Mouse (Mus musculus): Measurements from ENCODE around the gene Acad11. TPM values are rescaled to one million over a fixed set of nuclear protein-coding genes. Genes with fewer than 3 reads are reported as not detected.

Gene Acad11
- 14.7 TPM for polyA plus RNA-seq (2017; shearing (Covaris generic))

DNA sequence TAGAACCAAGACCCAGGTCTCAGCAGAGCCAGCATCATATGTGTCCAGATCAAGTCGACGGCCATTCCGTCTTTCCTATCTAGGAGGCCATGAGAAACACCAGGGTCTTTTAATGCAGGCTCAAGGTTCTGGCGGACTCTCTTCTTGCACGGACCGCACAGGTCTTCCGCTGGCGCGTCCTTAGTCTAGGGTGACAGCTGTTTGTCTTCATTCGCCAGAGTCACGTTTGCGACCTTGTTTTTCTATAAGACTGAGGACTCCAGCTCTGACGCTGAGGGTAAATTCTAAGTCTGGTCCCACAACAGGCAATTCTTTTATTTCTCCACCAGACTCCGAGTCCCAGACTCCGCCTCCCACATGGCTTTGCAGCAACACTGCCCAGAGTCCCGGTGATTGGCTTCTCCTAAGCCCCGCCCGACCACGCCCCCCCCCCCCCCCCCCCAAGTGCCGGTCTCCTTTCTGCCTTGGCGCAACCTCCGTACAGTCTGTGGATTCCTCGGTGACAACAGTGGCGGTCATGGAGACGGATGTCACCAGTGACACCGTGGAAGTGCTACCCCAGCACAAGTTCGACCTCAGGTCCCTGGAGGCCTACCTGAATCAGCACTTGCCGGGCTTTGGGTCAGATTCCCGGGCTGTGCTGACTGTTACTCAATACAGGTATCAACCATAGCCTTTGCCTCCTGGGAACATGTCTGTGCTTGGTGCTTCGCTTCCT lies at the start of gene Acad11:
Acad11 (plus strand) TSS at position 134 of the 718 bp plus-strand sequence.

DNA sequence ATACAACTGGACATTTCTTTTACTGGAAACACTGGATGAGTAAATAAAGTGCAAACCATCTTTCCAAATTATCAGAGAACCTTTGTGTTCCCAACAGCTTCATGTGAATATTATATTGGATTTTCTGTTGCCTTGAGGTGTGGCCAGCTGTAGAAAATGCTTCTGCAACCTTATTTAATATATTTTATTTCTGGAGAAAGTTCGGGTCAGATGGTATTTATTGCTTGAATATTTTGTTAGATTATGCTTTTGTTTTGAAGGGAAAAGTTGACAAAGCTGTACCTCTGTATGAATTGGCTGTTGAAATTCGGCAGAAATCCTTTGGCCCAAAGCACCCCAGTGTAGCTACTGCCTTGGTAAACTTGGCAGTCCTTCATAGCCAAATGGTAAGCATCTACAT lies 22.8 kb upstream of the Acad11 start, which contains the start of gene Gm28305:
Gm28305 (plus strand) TSS at position 301 of the 400 bp plus-strand sequence.

DNA sequence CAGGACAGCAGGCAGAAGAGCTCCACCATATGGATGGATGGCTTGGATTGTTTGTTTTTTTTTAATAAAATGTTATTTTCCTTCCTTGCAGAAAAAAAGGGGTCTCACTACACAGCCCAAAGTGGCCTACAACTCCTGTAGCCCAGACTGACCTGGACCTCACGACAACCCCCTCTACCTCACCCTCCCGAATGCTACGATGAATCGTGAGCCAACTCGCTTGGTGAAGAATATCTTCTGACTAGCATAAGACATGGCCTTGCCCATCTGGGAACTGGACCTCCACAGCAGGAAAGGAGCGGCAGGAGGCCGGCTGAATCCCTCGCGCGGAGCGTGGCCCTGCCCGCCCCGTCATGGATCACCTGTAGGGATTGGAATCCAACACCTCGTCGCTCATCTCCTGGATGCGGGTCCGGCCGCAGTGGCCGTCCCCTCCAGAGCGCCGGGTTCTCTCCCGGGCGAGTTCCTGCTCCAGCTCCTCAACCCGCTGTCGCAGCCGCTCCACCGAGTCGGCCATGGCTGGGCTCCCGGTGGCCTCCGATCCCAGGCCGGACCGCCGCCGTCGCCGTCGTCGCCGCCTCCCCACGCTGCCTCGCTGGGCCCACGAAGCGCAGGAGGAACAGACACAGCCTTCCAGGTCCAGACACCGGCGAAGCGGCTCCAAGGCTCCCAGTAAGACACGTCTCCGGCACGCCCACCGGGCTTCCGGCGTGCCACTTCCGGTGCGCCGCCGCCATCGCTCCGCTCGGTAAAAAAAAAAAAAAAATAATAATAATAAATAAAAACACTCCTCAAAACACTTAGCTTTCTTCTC lies 540 bp upstream of the Acad11 start, which contains the start of gene Uba5:
Uba5 (minus strand) TSS at position 705 of the 814 bp plus-strand sequence.

DNA sequence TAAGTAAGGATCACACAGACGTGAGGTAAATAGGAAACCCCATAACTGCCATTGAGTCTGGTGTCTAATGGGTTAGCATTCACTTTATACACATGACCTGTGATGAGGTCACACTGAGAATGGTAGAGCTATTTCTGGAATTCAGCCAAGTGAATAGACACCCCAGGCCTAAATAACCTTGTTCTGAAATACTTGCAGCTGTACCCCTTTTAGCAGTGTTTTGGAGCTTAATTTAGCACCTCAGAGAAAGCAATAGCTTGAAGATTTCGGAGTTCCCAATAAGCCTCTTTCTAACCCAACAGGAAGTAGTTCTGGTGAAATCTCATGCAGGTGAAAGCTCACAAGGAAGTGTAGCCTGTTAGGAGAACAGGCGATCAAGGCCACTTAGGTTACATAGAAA lies 63.7 kb downstream of the Acad11 start, which contains the start of gene Ackr4:
Ackr4 (minus strand) TSS at position 101 of the 400 bp plus-strand sequence.

Other genes starting within 250 kb of the Acad11 start
- gene Nphp3, start 60.8 kb upstream of the Acad11 start, polyA plus RNA-seq (2017; shearing (Covaris generic)) = 0.30 TPM
- gene Gm28305, start 22.7 kb upstream of the Acad11 start, polyA plus RNA-seq (2017; shearing (Covaris generic)) = not detected
- 19.5 TPM for gene Uba5, start 243 bp upstream of the Acad11 start, polyA plus RNA-seq (2017; shearing (Covaris generic))
- gene Ackr4, start 63.6 kb downstream of the Acad11 start, polyA plus RNA-seq (2017; shearing (Covaris generic)) = 0.99 TPM
- 41.4 TPM for gene Dnajc13, start 199.6 kb downstream of the Acad11 start, polyA plus RNA-seq (2017; shearing (Covaris generic))